Mouse (Mus musculus): Measurements from ENCODE around the gene Lpcat3.
"Not testable (repeated sequence)": the region's sequence is repeated elsewhere in the genome, so short reads cannot be mapped to it uniquely, and the experiment has no call there.

Lpcat3 gene

GRCm38 (mm10) chr6:124662477-124663423 is at the start of gene Lpcat3:
Gene Lpcat3, plus strand, starts transcription at chr6:124663027.
- DNase-seq, result peak; percentile 98

GRCm38 (mm10) chr6:124625612-124626011 is 37.2 kb upstream of the Lpcat3 start:
- DNase-seq, result no peak

- DNase-seq, result not testable (repeated sequence)
Measured at GRCm38 (mm10) chr6:124626184-124626583, 36.6 kb upstream of the Lpcat3 start.

GRCm38 (mm10) chr6:124630763-124631162 is 32.1 kb upstream of the Lpcat3 start:
- no peak for DNase-seq

GRCm38 (mm10) chr6:124635985-124636384 is 26.8 kb upstream of the Lpcat3 start, which contains the start of gene C1s2:
Gene C1s2, minus strand, starts transcription at chr6:124636085.
- not testable (repeated sequence) for DNase-seq

- DNase-seq, result not testable (repeated sequence)
Measured at GRCm38 (mm10) chr6:124636858-124637460, 25.9 kb upstream of the Lpcat3 start.

GRCm38 (mm10) chr6:124640041-124640440 is 22.8 kb upstream of the Lpcat3 start:
- DNase-seq, result no peak

- peak; percentile 60 for DNase-seq
Measured at GRCm38 (mm10) chr6:124640997-124641396, 21.8 kb upstream of the Lpcat3 start.

- DNase-seq, result no peak
Measured at GRCm38 (mm10) chr6:124646394-124646793, 16.4 kb upstream of the Lpcat3 start.

GRCm38 (mm10) chr6:124655893-124656292 is 6.9 kb upstream of the Lpcat3 start:
- no peak for DNase-seq

- DNase-seq, result no peak
Measured at GRCm38 (mm10) chr6:124658067-124658466, 4.8 kb upstream of the Lpcat3 start.

GRCm38 (mm10) chr6:124661156-124661806 is 1.5 kb upstream of the Lpcat3 start:
- DNase-seq, result no peak

GRCm38 (mm10) chr6:124661995-124662394 is 832 bp upstream of the Lpcat3 start:
- no peak for DNase-seq

- no peak for DNase-seq
Measured at GRCm38 (mm10) chr6:124663424-124663795, 583 bp downstream of the Lpcat3 start.

GRCm38 (mm10) chr6:124664256-124664655 is 1.4 kb downstream of the Lpcat3 start:
- no peak for DNase-seq

- DNase-seq, result no peak
Measured at GRCm38 (mm10) chr6:124665011-124665410, 2.2 kb downstream of the Lpcat3 start.

GRCm38 (mm10) chr6:124669234-124669859 is 6.5 kb downstream of the Lpcat3 start:
- no peak for DNase-seq

- no peak for DNase-seq
Measured at GRCm38 (mm10) chr6:124670281-124670900, 7.6 kb downstream of the Lpcat3 start.

- no peak for DNase-seq
Measured at GRCm38 (mm10) chr6:124672100-124672499, 9.3 kb downstream of the Lpcat3 start.

GRCm38 (mm10) chr6:124673619-124674018 is 10.8 kb downstream of the Lpcat3 start:
- no peak for DNase-seq

GRCm38 (mm10) chr6:124674591-124674990 is 11.8 kb downstream of the Lpcat3 start:
- DNase-seq, result no peak

GRCm38 (mm10) chr6:124676171-124676570 is 13.3 kb downstream of the Lpcat3 start:
- DNase-seq, result no peak

Data from retina, postnatal 1 day (tissue).